Mouse (Mus musculus) limb, embryonic 12.5 days (tissue): ENCODE data around the gene Hgd. TPM values are rescaled to one million over a fixed set of nuclear protein-coding genes. Genes with fewer than 3 reads are reported as not detected.

Source experiments
- ATAC-seq: fragments of 200-750 bp; cut with Nextera tagmentation; 2 replicates; pipeline ENCODE4 v1.8.0; 2017; ENCODE audit warnings: low read depth, moderate TSS enrichment; ENCODE audit not compliant: insufficient number of reproducible peaks, insufficient read depth, low FRiP score, low TSS enrichment
- H3K27ac ChIP-seq: fragments of 300-500 bp; sonication (generic); 2 replicates; pipeline ENCODE4 v1.5.1; 2016; ENCODE audit warnings: mild to moderate bottlenecking, moderate library complexity
- H3K27me3 ChIP-seq: fragments of 300-500 bp; sonication (generic); 2 replicates; pipeline ENCODE4 v1.6.1; 2016; ENCODE audit warnings: mild to moderate bottlenecking, moderate library complexity
- H3K36me3 ChIP-seq: fragments of 300-500 bp; sonication (generic); 2 replicates; pipeline ENCODE4 v1.6.1; 2016; ENCODE audit warnings: mild to moderate bottlenecking, moderate library complexity
- H3K4me1 ChIP-seq: fragments of 300-500 bp; sonication (generic); replicated peaks from 2 replicates; pipeline ENCODE4 v1.6.1; 2016
- H3K4me2 ChIP-seq: fragments of 300-500 bp; sonication (generic); 2 replicates; pipeline ENCODE4 v1.6.1; 2016; ENCODE audit warnings: mild to moderate bottlenecking, moderate library complexity
- H3K4me3 ChIP-seq: fragments of 300-500 bp; sonication (generic); replicated peaks from 2 replicates; pipeline ENCODE4 v1.5.1; 2016; ENCODE audit warnings: mild to moderate bottlenecking
- H3K9ac ChIP-seq: fragments of 300-500 bp; sonication (generic); replicated peaks from 2 replicates; pipeline ENCODE4 v1.6.1; 2016; ENCODE audit warnings: mild to moderate bottlenecking, moderate library complexity
- H3K9me3 ChIP-seq: fragments of 300-500 bp; sonication (generic); 2 replicates; pipeline ENCODE4 v1.6.1; 2016; ENCODE audit warnings: mild to moderate bottlenecking, moderate library complexity
- WGBS: fragments of 180-500 bp; shearing (Covaris S2); methylation state at CpG from one replicate; pipeline ENCODE4 v1.1.7; 2016; 5-methylcytosine and 5-hydroxymethylcytosine counted together
- polyA plus RNA-seq: library from polyadenylated mRNA; unstranded; fragments of >200 nt; fragmentation: Nextera tagmentation; extraction: Ambion mirVana; gene quantifications from 2 replicates; pipeline ENCODE4 v1.2.1, GENCODE M21; 2016

Hgd gene
- polyA plus RNA-seq, 1 experiment from 2014 or later, result 0.36 TPM

DNA sequence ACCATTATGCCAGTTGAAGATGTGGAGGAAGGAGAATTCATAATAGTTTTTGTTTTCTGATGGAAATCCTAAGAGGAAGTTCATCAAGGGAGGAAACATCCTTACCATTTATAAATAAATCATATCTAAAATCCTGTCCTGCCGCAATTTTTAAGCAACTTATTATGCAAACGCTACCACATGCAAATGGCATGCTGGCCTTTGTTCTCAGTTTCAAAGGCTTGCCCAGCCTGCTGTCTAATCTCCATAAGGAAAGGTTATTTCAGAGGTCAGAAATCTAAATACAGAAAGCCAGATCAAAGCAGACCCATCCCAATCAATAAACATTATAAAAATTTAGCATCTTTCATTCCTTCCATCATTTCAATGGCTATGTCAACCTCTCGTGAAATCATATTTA lies 1.9 kb downstream of the Hgd start:
- WGBS, result 89% methylated on average over 3 of the region's 3 CpGs

DNA sequence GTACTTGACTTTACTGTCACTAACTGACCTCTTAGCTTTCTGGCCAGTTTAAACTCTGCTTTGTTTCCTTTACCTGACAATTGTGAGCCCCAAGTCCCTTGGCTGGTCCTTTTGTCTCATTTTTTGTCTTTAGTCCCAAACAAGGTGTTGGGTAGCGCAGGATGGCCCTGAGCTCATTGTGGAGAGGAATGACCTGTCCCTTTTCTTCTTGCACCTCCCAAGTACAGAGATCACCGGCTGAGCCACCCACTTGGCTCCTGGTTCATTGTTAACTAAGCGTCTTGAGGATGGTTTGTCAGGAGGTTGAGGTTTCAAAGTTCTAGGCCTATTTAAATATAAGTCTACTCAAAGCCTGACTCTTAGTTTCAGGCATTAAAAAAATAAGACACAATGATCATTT lies 3.4 kb downstream of the Hgd start:
- no peak for ATAC-seq
- Histone ChIP-seq H3K9ac (no peak overlapping the region), H3K27me3 (no peaks in the 10 kb centered on the region; the same call in 1 of the 2 replicates), H3K4me1 (peaks cover 18% of the 10 kb centered on the region), H3K36me3 (no peaks in the 10 kb centered on the region), H3K27ac (no peak overlapping the region), H3K4me3 (no peak overlapping the region), H3K4me2 (no peak overlapping the region), H3K9me3 (no peaks in the 10 kb centered on the region)
- 91% methylated on average over 3 of the region's 3 CpGs for WGBS

More for the DNA sequence above, 1.9 kb downstream of the Hgd start:
- H3K27ac ChIP-seq, result no peak overlapping the region
- H3K4me2 ChIP-seq, result no peak overlapping the region
- no peaks in the 10 kb centered on the region; the same call in 1 of the 2 replicates for H3K27me3 ChIP-seq
- no peak overlapping the region for H3K4me3 ChIP-seq
- H3K9me3 ChIP-seq, result no peaks in the 10 kb centered on the region
- peaks cover 24% of the 10 kb centered on the region for H3K4me1 ChIP-seq
- no peak overlapping the region for H3K9ac ChIP-seq
- no peak for ATAC-seq
- H3K36me3 ChIP-seq, result no peaks in the 10 kb centered on the region

DNA sequence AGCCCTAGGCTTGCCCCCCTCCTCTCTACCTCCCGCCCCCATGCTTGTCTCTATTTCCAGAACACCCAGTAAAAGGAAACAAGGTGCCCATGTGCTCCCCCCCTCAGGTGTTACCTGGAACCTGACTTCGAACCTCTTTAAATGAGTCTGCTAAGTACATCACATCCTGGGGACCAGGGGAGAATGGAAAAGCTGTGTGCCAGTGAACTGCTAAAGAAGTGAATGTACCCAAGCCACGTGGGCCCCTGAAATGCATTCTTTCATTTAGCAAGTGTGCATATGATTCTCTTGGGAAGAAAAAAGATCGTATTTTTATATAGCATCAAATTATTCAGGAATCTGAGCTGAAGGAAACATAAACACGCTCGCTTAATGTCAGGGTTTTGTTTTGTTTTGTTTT lies 3.8 kb downstream of the Hgd start:
- Histone ChIP-seq H3K4me3 (peak overlapping the region; percentile 30), H3K36me3 (no peaks in the 10 kb centered on the region), H3K27me3 (no peaks in the 10 kb centered on the region; the same call in 1 of the 2 replicates), H3K4me1 (peaks cover 14% of the 10 kb centered on the region), H3K4me2 (peak overlapping the region; percentile 56), H3K9ac (no peak overlapping the region), H3K27ac (peak overlapping the region; percentile 12; the same call in 1 of the 2 replicates), H3K9me3 (no peaks in the 10 kb centered on the region)
- 0 out of 2 replicates have a peak, but pooled peaks have one; percentile 54 for ATAC-seq
- 36% methylated on average over 6 of the region's 6 CpGs for WGBS

DNA sequence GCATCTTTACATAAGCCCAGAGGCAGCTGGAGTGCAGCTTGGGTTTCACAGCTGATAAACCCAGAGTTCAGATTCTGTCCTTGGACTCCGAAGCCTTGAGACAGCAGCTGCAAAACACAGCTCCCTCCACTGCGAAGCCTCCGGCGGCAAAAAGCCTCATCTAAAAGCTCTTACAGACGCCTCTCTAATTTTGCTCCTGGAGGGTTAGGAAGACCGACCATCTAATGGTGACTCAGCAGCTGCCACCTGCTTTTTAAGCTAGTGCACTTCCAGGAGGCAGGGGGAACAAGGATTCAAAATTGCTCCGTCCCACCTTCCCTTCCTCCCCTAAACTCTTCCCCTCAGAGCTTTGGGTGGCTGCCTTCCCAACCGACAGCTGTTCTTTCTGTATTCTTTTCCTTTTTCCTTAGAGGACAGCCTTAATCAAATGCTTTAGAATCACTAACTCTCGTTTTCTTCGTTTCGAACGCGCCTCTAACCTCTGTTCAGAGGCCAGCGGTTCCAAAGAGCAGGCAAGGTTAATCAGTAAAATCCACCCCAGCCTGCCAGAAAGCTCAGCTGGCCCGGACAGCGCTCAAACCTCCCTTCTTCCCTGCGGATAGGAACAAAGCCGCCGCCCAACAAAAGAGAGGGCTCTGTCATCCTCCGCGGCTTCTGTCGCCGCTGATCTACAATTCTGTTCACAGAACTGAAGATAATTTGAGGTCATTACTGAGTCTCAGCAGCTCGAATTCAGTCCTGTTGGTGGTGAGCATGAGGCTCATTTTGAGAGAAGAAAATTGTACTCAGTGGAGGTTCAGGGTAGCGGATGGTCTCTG lies 4.5 kb downstream of the Hgd start:
- no peaks in the 10 kb centered on the region for H3K9me3 ChIP-seq
- no peaks in the 10 kb centered on the region for H3K36me3 ChIP-seq
- WGBS, result 4% methylated on average over 25 of the region's 25 CpGs
- H3K4me1 ChIP-seq, result peaks cover 14% of the 10 kb centered on the region
- H3K9ac ChIP-seq, result 0 out of 2 replicates have a peak overlapping the region, but pooled peaks have one; percentile 28
- no peaks in the 10 kb centered on the region; the same call in 1 of the 2 replicates for H3K27me3 ChIP-seq
- H3K4me3 ChIP-seq, result peak overlapping the region; percentile 30
- ATAC-seq, result peak; percentile 64
- peak overlapping the region; percentile 56 for H3K4me2 ChIP-seq
- H3K27ac ChIP-seq, result no peak overlapping the region; the same call in 1 of the 2 replicates

DNA sequence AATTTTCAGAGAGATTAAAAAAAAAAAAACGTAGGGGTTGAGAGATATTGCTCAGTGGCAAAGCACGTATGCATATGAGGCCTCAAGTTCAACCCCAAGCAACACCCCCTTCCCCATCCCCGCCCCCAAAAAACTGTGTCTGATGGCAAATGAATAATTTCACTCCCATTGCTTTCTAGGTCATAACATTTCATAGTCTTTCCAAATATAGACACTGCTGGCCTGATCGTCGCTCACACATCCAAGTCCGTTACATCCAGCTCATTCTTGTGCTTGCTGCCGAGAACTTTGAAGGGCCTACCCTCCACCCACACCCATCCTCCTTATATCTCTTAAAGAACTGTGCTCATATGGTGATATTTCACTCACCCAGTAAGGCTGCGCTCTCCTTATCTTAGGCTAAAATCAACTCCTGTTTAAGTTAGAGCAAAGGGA lies 5.2 kb downstream of the Hgd start:
- Histone ChIP-seq H3K4me2 (no peak overlapping the region), H3K4me3 (no peak overlapping the region), H3K36me3 (no peaks in the 10 kb centered on the region), H3K4me1 (peaks cover 14% of the 10 kb centered on the region), H3K27me3 (no peaks in the 10 kb centered on the region; the same call in 1 of the 2 replicates), H3K27ac (no peak overlapping the region), H3K9me3 (no peaks in the 10 kb centered on the region), H3K9ac (no peak overlapping the region)
- WGBS, result 81% methylated on average over 8 of the region's 8 CpGs
- ATAC-seq, result no peak

DNA sequence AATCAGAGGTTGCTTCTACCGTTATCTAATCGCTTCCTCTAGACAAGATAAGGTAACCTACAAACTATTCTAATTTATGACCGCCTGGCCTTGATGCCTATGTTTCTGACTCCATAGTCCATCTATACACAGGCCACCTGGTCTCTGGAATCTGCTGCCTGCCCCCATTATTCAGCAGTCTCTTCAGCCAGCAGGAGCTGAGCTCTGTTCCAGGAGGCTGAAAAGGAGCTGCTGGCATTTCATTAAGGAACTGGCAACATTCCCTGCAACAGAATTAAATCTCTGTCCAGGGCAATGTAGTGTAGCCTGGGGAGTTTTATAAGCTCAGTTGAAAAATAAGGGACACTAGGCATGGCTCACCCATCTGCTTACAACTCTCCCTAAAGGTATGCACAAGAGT lies 11.0 kb downstream of the Hgd start:
- ATAC-seq, result no peak
- Histone ChIP-seq H3K9ac (no peak overlapping the region), H3K36me3 (no peaks in the 10 kb centered on the region), H3K9me3 (no peaks in the 10 kb centered on the region), H3K4me2 (no peak overlapping the region), H3K27me3 (no peaks in the 10 kb centered on the region), H3K4me1 (no peaks in the 10 kb centered on the region; the same call in 1 of the 2 replicates), H3K27ac (no peak overlapping the region), H3K4me3 (no peak overlapping the region)
- 87% methylated on average over 3 of the region's 3 CpGs for WGBS

DNA sequence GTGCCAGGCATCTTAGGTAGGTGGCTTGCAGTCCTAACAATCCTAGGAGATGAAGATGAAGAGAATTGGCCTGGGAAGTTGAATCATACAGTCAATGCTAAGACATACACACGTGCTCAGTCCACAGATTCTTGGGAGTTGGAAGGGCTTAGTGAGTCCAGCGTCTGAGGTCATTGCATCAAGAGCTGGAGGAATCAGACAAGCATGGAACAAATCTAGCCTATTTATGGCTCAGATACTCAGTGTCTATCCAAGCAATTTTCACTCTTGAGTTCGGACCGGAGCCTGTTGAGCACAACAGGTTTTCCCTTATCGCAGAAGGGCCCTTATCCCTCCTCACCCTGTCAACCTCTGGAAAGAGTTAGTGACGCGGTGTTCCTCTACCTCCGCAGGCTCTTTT lies 11.6 kb downstream of the Hgd start:
- Histone ChIP-seq H3K4me2 (no peak overlapping the region), H3K36me3 (no peaks in the 10 kb centered on the region), H3K4me1 (no peaks in the 10 kb centered on the region; the same call in 1 of the 2 replicates), H3K27me3 (no peaks in the 10 kb centered on the region), H3K9ac (no peak overlapping the region), H3K27ac (no peak overlapping the region), H3K9me3 (no peaks in the 10 kb centered on the region), H3K4me3 (no peak overlapping the region)
- WGBS, result 87% methylated on average over 8 of the region's 8 CpGs
- ATAC-seq, result no peak

DNA sequence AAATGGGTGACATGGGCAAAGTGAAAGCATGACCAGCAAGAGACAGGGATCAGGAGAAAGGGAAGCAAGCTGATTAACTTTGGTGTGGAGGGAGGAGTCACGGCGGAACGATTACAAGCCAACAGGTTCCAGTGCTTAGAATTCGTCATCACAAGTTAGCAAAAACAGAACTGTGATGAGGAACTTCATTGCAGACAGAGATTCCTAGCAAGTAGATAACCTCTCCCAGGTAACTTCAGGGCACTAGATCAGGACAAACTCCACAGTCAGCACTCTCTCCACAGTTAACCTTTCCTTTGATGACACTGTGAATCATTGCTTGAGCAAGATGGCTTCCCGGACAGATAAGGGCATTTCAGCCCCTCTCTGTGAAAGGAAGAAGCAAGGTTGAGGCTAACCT lies 17.5 kb downstream of the Hgd start:
- H3K27me3 ChIP-seq, result no peaks in the 10 kb centered on the region
- H3K36me3 ChIP-seq, result no peaks in the 10 kb centered on the region
- H3K4me1 ChIP-seq, result peaks cover 8% of the 10 kb centered on the region
- H3K4me2 ChIP-seq, result no peak overlapping the region
- H3K9ac ChIP-seq, result no peak overlapping the region
- H3K4me3 ChIP-seq, result no peak overlapping the region
- no peak for ATAC-seq
- no peaks in the 10 kb centered on the region for H3K9me3 ChIP-seq
- WGBS, result 74% methylated on average over 5 of the region's 5 CpGs
- no peak overlapping the region for H3K27ac ChIP-seq

DNA sequence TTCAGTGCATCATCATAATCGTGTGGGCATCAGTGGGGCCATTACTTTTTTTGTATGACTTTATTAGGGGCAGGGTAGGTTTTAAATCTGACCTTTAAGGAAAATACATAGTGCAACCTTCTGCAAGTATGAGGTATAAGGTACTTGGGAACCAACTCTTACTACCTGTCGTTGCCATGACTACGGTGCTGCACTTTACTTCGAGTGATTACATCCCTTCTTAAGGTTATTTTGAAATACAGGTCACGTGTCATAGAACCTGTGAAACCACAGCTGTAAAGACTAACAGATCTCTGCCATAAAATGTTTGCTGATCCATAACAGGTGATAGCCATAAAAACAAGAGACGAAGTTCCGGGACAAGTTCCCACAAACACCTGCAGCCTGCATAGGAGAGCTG lies 18.5 kb downstream of the Hgd start:
- H3K4me1 ChIP-seq, result peaks cover 8% of the 10 kb centered on the region
- no peaks in the 10 kb centered on the region for H3K27me3 ChIP-seq
- H3K4me3 ChIP-seq, result no peak overlapping the region
- WGBS, result 41% methylated on average over 7 of the region's 7 CpGs
- ATAC-seq, result no peak
- H3K4me2 ChIP-seq, result no peak overlapping the region
- H3K9me3 ChIP-seq, result no peaks in the 10 kb centered on the region
- no peak overlapping the region for H3K27ac ChIP-seq
- H3K36me3 ChIP-seq, result no peaks in the 10 kb centered on the region
- H3K9ac ChIP-seq, result no peak overlapping the region

DNA sequence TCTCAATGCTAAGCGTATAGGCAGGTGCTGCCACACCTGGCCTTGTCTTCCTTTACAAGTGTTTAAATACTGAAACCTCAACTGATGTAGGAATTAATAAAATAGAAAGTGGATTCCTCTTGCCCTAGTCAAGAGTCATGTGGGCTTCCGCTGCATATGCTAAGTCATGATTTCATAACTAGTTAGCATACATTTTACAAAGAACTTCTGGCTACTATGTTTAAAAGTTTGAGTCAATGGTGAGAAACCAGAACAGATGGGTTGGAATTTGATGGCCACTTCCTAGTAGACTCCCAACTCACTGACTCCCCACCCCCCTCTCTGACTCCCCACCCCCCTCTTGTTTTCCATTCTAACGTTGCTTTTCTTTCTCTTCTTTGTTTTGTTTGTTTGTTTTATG lies 19.4 kb downstream of the Hgd start:
- H3K27ac ChIP-seq, result no peak overlapping the region
- peaks cover 8% of the 10 kb centered on the region for H3K4me1 ChIP-seq
- H3K4me2 ChIP-seq, result no peak overlapping the region
- H3K9me3 ChIP-seq, result no peaks in the 10 kb centered on the region
- no peak for ATAC-seq
- no peaks in the 10 kb centered on the region for H3K27me3 ChIP-seq
- whole genome bisulfite sequencing, result 76% methylated on average over 3 of the region's 3 CpGs
- H3K9ac ChIP-seq, result no peak overlapping the region
- H3K36me3 ChIP-seq, result no peaks in the 10 kb centered on the region
- no peak overlapping the region for H3K4me3 ChIP-seq

DNA sequence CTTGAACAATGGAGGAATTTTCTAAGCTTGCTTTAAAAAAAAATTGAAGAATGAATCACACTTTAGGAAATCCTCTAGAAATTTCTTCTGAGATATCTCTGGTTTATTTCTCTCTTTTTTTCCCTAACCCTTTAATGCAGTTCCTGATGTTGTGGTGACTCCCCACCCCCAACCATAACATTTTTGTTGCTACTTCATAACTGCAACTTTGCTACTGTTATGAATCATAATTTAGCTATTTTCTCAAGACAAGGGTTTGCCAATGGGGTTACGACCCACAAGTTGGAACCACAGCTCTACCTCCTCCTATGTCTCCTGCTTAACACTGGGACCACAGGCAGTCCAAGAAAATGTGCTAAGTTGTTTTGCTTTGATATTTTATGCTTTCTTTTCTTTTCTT lies 23.5 kb downstream of the Hgd start:
- H3K27ac ChIP-seq, result no peak overlapping the region
- no peak overlapping the region for H3K4me2 ChIP-seq
- H3K4me1 ChIP-seq, result peaks cover 4% of the 10 kb centered on the region
- no peak overlapping the region for H3K9ac ChIP-seq
- H3K9me3 ChIP-seq, result no peaks in the 10 kb centered on the region
- WGBS, result 90% methylated on average over 1 of the region's 1 CpGs
- H3K36me3 ChIP-seq, result no peaks in the 10 kb centered on the region
- no peaks in the 10 kb centered on the region for H3K27me3 ChIP-seq
- no peak for ATAC-seq
- H3K4me3 ChIP-seq, result no peak overlapping the region
